Mouse (Mus musculus) left cerebral cortex, adult 8-10 months (tissue): ENCODE data around the gene Acsl3. TPM values are rescaled to one million over a fixed set of nuclear protein-coding genes. Genes with fewer than 3 reads are reported as not detected.

Experiments used
- DNase-seq, 2 experiments: peaks; one replicate each; pipeline ENCODE4 v3.0.0; 2022; ENCODE audit warnings: low spot score in 2 of 2
- total RNA-seq, 4 experiments: library from RNA; stranded (reverse); gene quantifications; 2 replicates each; pipeline ENCODE4 v1.2.4; 2022

Acsl3 gene
- total RNA-seq: 100 to 1,000 TPM; 161 to 175 (median 167) TPM

- DNase-seq: peak; percentile 93 to 97
Observed at GRCm38 (mm10) chr1:78657671-78658440, at the start of gene Acsl3, which contains the start of gene Utp14b. Gene Acsl3, plus strand, starts transcription at chr1:78657825. Gene Utp14b, plus strand, starts transcription at chr1:78658038.

- DNase-seq: no peak
Observed at GRCm38 (mm10) chr1:78609134-78609907, 48.3 kb upstream of the Acsl3 start.

- no peak for DNase-seq
Observed at GRCm38 (mm10) chr1:78611039-78611438, 46.6 kb upstream of the Acsl3 start.

- no peak for DNase-seq
Observed at GRCm38 (mm10) chr1:78612959-78613358, 44.7 kb upstream of the Acsl3 start.

GRCm38 (mm10) chr1:78624352-78624751 is 33.3 kb upstream of the Acsl3 start:
- no peak for DNase-seq

GRCm38 (mm10) chr1:78634486-78634885 is 23.1 kb upstream of the Acsl3 start:
- no peak for DNase-seq

GRCm38 (mm10) chr1:78640871-78641270 is 16.8 kb upstream of the Acsl3 start:
- no peak for DNase-seq

- DNase-seq: no peak
Observed at GRCm38 (mm10) chr1:78641791-78642190, 15.8 kb upstream of the Acsl3 start.

GRCm38 (mm10) chr1:78642197-78642596 is 15.4 kb upstream of the Acsl3 start:
- no peak for DNase-seq

GRCm38 (mm10) chr1:78647317-78647885 is 10.2 kb upstream of the Acsl3 start:
- DNase-seq: no peak

- no peak for DNase-seq
Observed at GRCm38 (mm10) chr1:78649269-78650061, 8.2 kb upstream of the Acsl3 start.

GRCm38 (mm10) chr1:78656472-78656871 is 1.2 kb upstream of the Acsl3 start:
- no peak for DNase-seq

- no peak for DNase-seq
Observed at GRCm38 (mm10) chr1:78657021-78657629, 500 bp upstream of the Acsl3 start.

GRCm38 (mm10) chr1:78658441-78659269 is 1.0 kb downstream of the Acsl3 start:
- no peak for DNase-seq

GRCm38 (mm10) chr1:78659270-78659823 is 1.7 kb downstream of the Acsl3 start:
- DNase-seq: no peak

- no peak for DNase-seq
Observed at GRCm38 (mm10) chr1:78664326-78664725, 6.7 kb downstream of the Acsl3 start.

- DNase-seq: peak in 1 of 2 experiments; percentile 21
Observed at GRCm38 (mm10) chr1:78665954-78666499, 8.4 kb downstream of the Acsl3 start.

- DNase-seq: no peak
Observed at GRCm38 (mm10) chr1:78666585-78666984, 9.0 kb downstream of the Acsl3 start.

- no peak for DNase-seq
Observed at GRCm38 (mm10) chr1:78682291-78682690, 24.7 kb downstream of the Acsl3 start.
